Mouse (Mus musculus): ENCODE results near the gene Wwc2. TPM values are rescaled to one million over a fixed set of nuclear protein-coding genes. Genes with fewer than 3 reads are reported as not detected.

Wwc2 gene
- polyA plus RNA-seq, 1 experiment from 2014 or later, result 18.0 TPM

GRCm38 (mm10) chr8:47962005-47962404, 28.7 kb downstream of the Wwc2 start:
- no peak overlapping the region for H3K9ac ChIP-seq
- H3K4me2 ChIP-seq, result no peak overlapping the region
- ATAC-seq (replicated peaks; ENCODE audit: low FRiP score), result 0 out of 2 replicates have a peak, but pooled peaks have one; percentile 33
- no peaks in the 10 kb centered on the region for H3K9me3 ChIP-seq (replicated peaks)
- no peaks in the 10 kb centered on the region for H3K36me3 ChIP-seq
- no peak overlapping the region for H3K27ac ChIP-seq
- WGBS, result 53% methylated on average over 6 of the region's 6 CpGs
- H3K4me1 ChIP-seq, result peaks cover 21% of the 10 kb centered on the region
- no peak overlapping the region for H3K4me3 ChIP-seq (replicated peaks)
- H3K27me3 ChIP-seq, result no peaks in the 10 kb centered on the region

GRCm38 (mm10) chr8:47957560-47957959, 33.2 kb downstream of the Wwc2 start:
- no peaks in the 10 kb centered on the region for H3K9me3 ChIP-seq (replicated peaks)
- H3K27ac ChIP-seq, result no peak overlapping the region
- ATAC-seq (replicated peaks; ENCODE audit: low FRiP score), result no peak
- H3K27me3 ChIP-seq, result no peaks in the 10 kb centered on the region
- H3K36me3 ChIP-seq, result no peaks in the 10 kb centered on the region
- no peak overlapping the region for H3K4me3 ChIP-seq (replicated peaks)
- 86% methylated on average over 4 of the region's 4 CpGs for WGBS
- no peak overlapping the region for H3K9ac ChIP-seq
- H3K4me1 ChIP-seq, result peaks cover 18% of the 10 kb centered on the region
- no peak overlapping the region for H3K4me2 ChIP-seq

- Histone ChIP-seq H3K9me3 (replicated peaks) (no peaks in the 10 kb centered on the region), H3K36me3 (no peaks in the 10 kb centered on the region), H3K4me3 (replicated peaks) (no peak overlapping the region), H3K4me1 (peaks cover 18% of the 10 kb centered on the region), H3K4me2 (no peak overlapping the region), H3K27me3 (no peaks in the 10 kb centered on the region), H3K27ac (0 out of 2 replicates have a peak overlapping the region, but pooled peaks have one; percentile 11), H3K9ac (no peak overlapping the region)
- ATAC-seq (replicated peaks; ENCODE audit: low FRiP score), result 0 out of 2 replicates have a peak, but pooled peaks have one; percentile 47
- WGBS, result 64% methylated on average over 7 of the region's 7 CpGs
Observed at GRCm38 (mm10) chr8:47951380-47951932, 39.3 kb downstream of the Wwc2 start.

- H3K4me3 ChIP-seq (replicated peaks), result no peak overlapping the region
- H3K4me2 ChIP-seq, result no peak overlapping the region
- peaks cover 17% of the 10 kb centered on the region for H3K4me1 ChIP-seq
- no peaks in the 10 kb centered on the region for H3K9me3 ChIP-seq (replicated peaks)
- no peaks in the 10 kb centered on the region for H3K36me3 ChIP-seq
- no peak for ATAC-seq (replicated peaks; ENCODE audit: low FRiP score)
- H3K27ac ChIP-seq, result no peak overlapping the region
- 87% methylated on average over 4 of the region's 4 CpGs for WGBS
- H3K27me3 ChIP-seq, result no peaks in the 10 kb centered on the region
- H3K9ac ChIP-seq, result no peak overlapping the region
Observed at GRCm38 (mm10) chr8:47948836-47949235, 41.9 kb downstream of the Wwc2 start.

- no peak for ATAC-seq (replicated peaks; ENCODE audit: low FRiP score)
- Histone ChIP-seq H3K27ac (peak overlapping the region; percentile 45; the same call in 1 of the 2 replicates), H3K4me2 (no peak overlapping the region; the same call in 1 of the 2 replicates), H3K9ac (no peak overlapping the region), H3K4me1 (peaks cover 21% of the 10 kb centered on the region), H3K27me3 (no peaks in the 10 kb centered on the region), H3K36me3 (no peaks in the 10 kb centered on the region), H3K4me3 (replicated peaks) (no peak overlapping the region), H3K9me3 (replicated peaks) (no peaks in the 10 kb centered on the region)
- 73% methylated on average over 19 of the region's 19 CpGs for WGBS
Observed at GRCm38 (mm10) chr8:47947672-47948618, 42.8 kb downstream of the Wwc2 start.

DNA sequence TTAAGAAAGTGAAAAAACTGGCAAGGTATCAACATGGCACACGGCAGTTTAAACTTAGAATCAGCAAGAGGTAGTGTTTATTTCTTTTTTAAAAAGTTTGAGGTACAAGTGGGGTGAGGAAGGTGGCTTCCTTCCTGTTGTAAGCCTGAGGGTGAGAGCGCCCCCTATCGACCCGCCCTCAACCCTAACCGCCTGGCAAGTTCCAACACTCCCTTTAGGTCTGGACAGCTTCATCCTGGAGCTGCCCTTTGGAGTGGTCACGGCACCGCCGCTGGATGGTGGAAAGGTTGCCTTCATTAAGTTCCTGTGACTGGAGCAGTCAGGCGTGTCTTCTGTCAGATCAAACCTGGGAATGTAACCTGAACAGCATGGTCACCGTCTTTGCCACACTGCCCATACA, 47.7 kb downstream of the Wwc2 start:
- Histone ChIP-seq H3K36me3 (no peaks in the 10 kb centered on the region), H3K4me2 (no peak overlapping the region), H3K4me3 (replicated peaks) (no peak overlapping the region), H3K9me3 (replicated peaks) (no peaks in the 10 kb centered on the region), H3K4me1 (peaks cover 30% of the 10 kb centered on the region), H3K9ac (no peak overlapping the region), H3K27ac (no peak overlapping the region), H3K27me3 (no peaks in the 10 kb centered on the region)
- peak; percentile 33; the same call in 1 of the 2 replicates for ATAC-seq (replicated peaks; ENCODE audit: low FRiP score)
- 58% methylated on average over 10 of the region's 10 CpGs for WGBS

DNA sequence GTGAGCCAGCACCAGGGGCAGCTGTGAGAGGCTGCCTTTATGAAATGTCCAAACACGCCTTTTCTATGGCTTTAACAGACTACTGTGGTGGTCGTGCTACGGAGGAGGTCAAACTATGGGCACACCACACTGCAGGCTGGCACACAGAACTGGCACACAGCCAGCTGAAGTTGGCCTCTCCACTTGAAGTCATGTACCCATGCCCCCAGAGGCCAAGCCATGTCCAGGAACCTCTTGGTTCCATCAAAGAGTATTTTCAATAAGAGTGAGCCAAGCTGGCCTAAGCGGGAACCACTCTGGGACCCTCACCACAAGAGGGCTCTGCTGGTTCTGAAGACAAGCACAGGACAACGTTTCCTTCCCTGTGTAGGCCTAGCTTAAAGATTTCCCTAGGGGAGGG, 49.7 kb downstream of the Wwc2 start:
- H3K9me3 ChIP-seq (replicated peaks), result no peaks in the 10 kb centered on the region
- H3K27ac ChIP-seq, result peak overlapping the region; percentile 80
- H3K27me3 ChIP-seq, result no peaks in the 10 kb centered on the region
- H3K36me3 ChIP-seq, result no peaks in the 10 kb centered on the region
- no peak overlapping the region for H3K9ac ChIP-seq
- 59% methylated on average over 5 of the region's 5 CpGs for WGBS
- H3K4me1 ChIP-seq, result peaks cover 35% of the 10 kb centered on the region
- peak; percentile 63 for ATAC-seq (replicated peaks; ENCODE audit: low FRiP score)
- H3K4me3 ChIP-seq (replicated peaks), result no peak overlapping the region
- H3K4me2 ChIP-seq, result no peak overlapping the region

GRCm38 (mm10) chr8:47939933-47940870, 50.5 kb downstream of the Wwc2 start:
- Histone ChIP-seq H3K4me1 (peaks cover 44% of the 10 kb centered on the region), H3K4me3 (replicated peaks) (no peak overlapping the region), H3K9ac (no peak overlapping the region), H3K27ac (peak overlapping the region; percentile 80), H3K36me3 (no peaks in the 10 kb centered on the region), H3K27me3 (no peaks in the 10 kb centered on the region), H3K4me2 (no peak overlapping the region), H3K9me3 (replicated peaks) (no peaks in the 10 kb centered on the region)
- 72% methylated on average over 10 of the region's 10 CpGs for WGBS
- ATAC-seq (replicated peaks; ENCODE audit: low FRiP score), result 0 out of 2 replicates have a peak, but pooled peaks have one; percentile 5

GRCm38 (mm10) chr8:47939217-47939616, 51.5 kb downstream of the Wwc2 start:
- 77% methylated on average over 7 of the region's 7 CpGs for WGBS
- no peak overlapping the region for H3K4me2 ChIP-seq
- H3K27ac ChIP-seq, result peak overlapping the region; percentile 80; the same call in 1 of the 2 replicates

DNA sequence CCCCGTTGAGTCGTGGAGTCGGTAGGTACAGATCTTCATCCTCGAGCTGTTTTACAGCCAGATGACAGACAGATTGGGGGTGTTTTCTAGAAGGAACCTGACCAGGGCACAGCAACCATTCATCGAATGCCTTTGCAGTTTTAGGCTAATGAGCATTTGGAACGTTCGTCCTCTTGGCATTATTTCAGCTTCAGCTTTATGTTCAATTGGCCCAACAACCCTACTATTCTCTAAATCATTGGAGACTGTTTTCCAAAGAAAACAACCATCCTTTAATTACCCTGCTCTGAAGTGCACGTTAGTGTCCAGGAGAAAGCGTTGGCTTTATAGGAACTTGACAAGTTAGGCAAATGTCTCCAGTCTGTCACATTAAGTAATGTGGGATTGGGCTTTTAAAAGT, 54.3 kb downstream of the Wwc2 start:
- WGBS, result 33% methylated on average over 9 of the region's 9 CpGs
- ATAC-seq (replicated peaks; ENCODE audit: low FRiP score), result no peak
- Histone ChIP-seq H3K9ac (no peak overlapping the region), H3K9me3 (replicated peaks) (no peaks in the 10 kb centered on the region), H3K4me3 (replicated peaks) (no peak overlapping the region), H3K27me3 (no peaks in the 10 kb centered on the region), H3K4me2 (no peak overlapping the region), H3K27ac (0 out of 2 replicates have a peak overlapping the region, but pooled peaks have one; percentile 48), H3K36me3 (no peaks in the 10 kb centered on the region), H3K4me1 (peaks cover 71% of the 10 kb centered on the region)

More at GRCm38 (mm10) chr8:47939217-47939616, 51.5 kb downstream of the Wwc2 start:
- Histone ChIP-seq H3K36me3 (no peaks in the 10 kb centered on the region), H3K4me3 (replicated peaks) (no peak overlapping the region), H3K4me1 (peaks cover 49% of the 10 kb centered on the region), H3K9me3 (replicated peaks) (no peaks in the 10 kb centered on the region), H3K9ac (no peak overlapping the region), H3K27me3 (no peaks in the 10 kb centered on the region)
- no peak for ATAC-seq (replicated peaks; ENCODE audit: low FRiP score)

GRCm38 (mm10) chr8:47935461-47935860, 55.3 kb downstream of the Wwc2 start:
- no peaks in the 10 kb centered on the region for H3K9me3 ChIP-seq (replicated peaks)
- H3K36me3 ChIP-seq, result no peaks in the 10 kb centered on the region
- 75% methylated on average over 5 of the region's 5 CpGs for WGBS
- no peak overlapping the region for H3K4me3 ChIP-seq (replicated peaks)
- H3K9ac ChIP-seq, result no peak overlapping the region
- no peak overlapping the region for H3K4me2 ChIP-seq
- no peaks in the 10 kb centered on the region for H3K27me3 ChIP-seq
- no peak overlapping the region for H3K27ac ChIP-seq
- ATAC-seq (replicated peaks; ENCODE audit: low FRiP score), result no peak
- H3K4me1 ChIP-seq, result peaks cover 72% of the 10 kb centered on the region
